Mouse (Mus musculus): ENCODE results near the gene Tbc1d23. TPM values are rescaled to one million over a fixed set of nuclear protein-coding genes. Genes with fewer than 3 reads are reported as not detected.

Tbc1d23 gene
- polyA plus RNA-seq, 1 experiment from 2014 or later: 32.9 TPM

- Histone ChIP-seq H3K4me3 (ENCODE audit: low read depth, low read length) (no peak overlapping the region), H3K36me3 (ENCODE audit: control insufficient read depth, insufficient read depth, low read length) (peaks cover 42% of the 10 kb centered on the region), H3K27ac (ENCODE audit: low read depth, low read length) (no peak overlapping the region), H3K4me2 (ENCODE audit: low read length) (no peak overlapping the region), H3K27me3 (replicated peaks; ENCODE audit: control insufficient read depth, insufficient read depth, low read length) (no peaks in the 10 kb centered on the region), H3K4me1 (ENCODE audit: control insufficient read depth, insufficient read depth, low read length) (no peaks in the 10 kb centered on the region), H3K9ac (ENCODE audit: low read length) (no peak overlapping the region), H3K9me3 (replicated peaks; ENCODE audit: control insufficient read depth, low read length) (no peaks in the 10 kb centered on the region)
- WGBS: 94% methylated on average over 5 of the region's 5 CpGs
- ATAC-seq (no peak), DNase-seq (ENCODE audit: low spot score) (no peak)
Observed at GRCm38 (mm10) chr16:57162841-57163240, 68.5 kb downstream of the Tbc1d23 start.

GRCm38 (mm10) chr16:57159835-57160234, 71.5 kb downstream of the Tbc1d23 start:
- no peaks in the 10 kb centered on the region for H3K4me1 ChIP-seq (ENCODE audit: control insufficient read depth, insufficient read depth, low read length)
- H3K27me3 ChIP-seq (replicated peaks; ENCODE audit: control insufficient read depth, insufficient read depth, low read length): no peaks in the 10 kb centered on the region
- H3K27ac ChIP-seq (ENCODE audit: low read depth, low read length): no peak overlapping the region
- H3K4me3 ChIP-seq (ENCODE audit: low read depth, low read length): no peak overlapping the region
- H3K9ac ChIP-seq (ENCODE audit: low read length): no peak overlapping the region
- no peak overlapping the region for H3K4me2 ChIP-seq (ENCODE audit: low read length)
- WGBS: 74% methylated on average over 7 of the region's 7 CpGs
- peaks cover 65% of the 10 kb centered on the region for H3K36me3 ChIP-seq (ENCODE audit: control insufficient read depth, insufficient read depth, low read length)
- no peak for DNase-seq (ENCODE audit: low spot score)
- H3K9me3 ChIP-seq (replicated peaks; ENCODE audit: control insufficient read depth, low read length): no peaks in the 10 kb centered on the region
- ATAC-seq: no peak

- no peak; the same call in 1 of the 2 replicates for ATAC-seq
- Histone ChIP-seq H3K27ac (ENCODE audit: low read depth, low read length) (no peak overlapping the region), H3K4me1 (ENCODE audit: control insufficient read depth, insufficient read depth, low read length) (no peaks in the 10 kb centered on the region), H3K9me3 (replicated peaks; ENCODE audit: control insufficient read depth, low read length) (no peaks in the 10 kb centered on the region), H3K36me3 (ENCODE audit: control insufficient read depth, insufficient read depth, low read length) (peaks cover 74% of the 10 kb centered on the region), H3K4me3 (ENCODE audit: low read depth, low read length) (no peak overlapping the region), H3K4me2 (ENCODE audit: low read length) (no peak overlapping the region), H3K9ac (ENCODE audit: low read length) (no peak overlapping the region), H3K27me3 (replicated peaks; ENCODE audit: control insufficient read depth, insufficient read depth, low read length) (no peaks in the 10 kb centered on the region)
- no peak for DNase-seq (ENCODE audit: low spot score)
- WGBS: 89% methylated on average over 4 of the region's 4 CpGs
Observed at GRCm38 (mm10) chr16:57157728-57158127, 73.6 kb downstream of the Tbc1d23 start.

GRCm38 (mm10) chr16:57157076-57157475, 74.2 kb downstream of the Tbc1d23 start:
- WGBS: 90% methylated on average over 4 of the region's 4 CpGs
- peaks cover 80% of the 10 kb centered on the region for H3K36me3 ChIP-seq (ENCODE audit: control insufficient read depth, insufficient read depth, low read length)
- H3K27ac ChIP-seq (ENCODE audit: low read depth, low read length): no peak overlapping the region
- no peak overlapping the region for H3K9ac ChIP-seq (ENCODE audit: low read length)
- H3K4me2 ChIP-seq (ENCODE audit: low read length): no peak overlapping the region
- DNase-seq (ENCODE audit: low spot score) (no peak), ATAC-seq (no peak)
- no peaks in the 10 kb centered on the region for H3K27me3 ChIP-seq (replicated peaks; ENCODE audit: control insufficient read depth, insufficient read depth, low read length)
- no peaks in the 10 kb centered on the region for H3K9me3 ChIP-seq (replicated peaks; ENCODE audit: control insufficient read depth, low read length)
- no peaks in the 10 kb centered on the region for H3K4me1 ChIP-seq (ENCODE audit: control insufficient read depth, insufficient read depth, low read length)
- H3K4me3 ChIP-seq (ENCODE audit: low read depth, low read length): no peak overlapping the region

DNA sequence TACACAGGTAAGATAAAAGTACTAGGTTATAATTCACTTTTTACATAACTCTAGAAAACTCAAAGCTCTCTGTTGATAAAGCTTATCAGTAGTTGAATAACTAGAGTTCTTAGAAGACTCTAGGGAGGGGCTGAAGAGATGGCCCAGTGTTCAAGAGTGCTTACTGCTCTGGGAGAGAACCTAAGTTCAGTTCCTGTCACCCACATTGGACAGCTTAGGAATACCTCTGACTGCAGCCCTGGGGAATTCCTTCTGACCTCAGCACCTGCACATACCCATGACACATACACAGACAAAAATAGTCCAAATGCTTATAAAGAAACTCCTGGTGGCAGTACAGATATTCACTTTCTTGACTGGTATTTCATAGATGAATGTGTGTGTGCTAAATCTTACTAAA, 75.4 kb downstream of the Tbc1d23 start:
- H3K4me1 ChIP-seq (ENCODE audit: control insufficient read depth, insufficient read depth, low read length): no peaks in the 10 kb centered on the region
- H3K27me3 ChIP-seq (replicated peaks; ENCODE audit: control insufficient read depth, insufficient read depth, low read length): no peaks in the 10 kb centered on the region
- H3K27ac ChIP-seq (ENCODE audit: low read depth, low read length): no peak overlapping the region
- H3K9ac ChIP-seq (ENCODE audit: low read length): no peak overlapping the region
- peaks cover 81% of the 10 kb centered on the region for H3K36me3 ChIP-seq (ENCODE audit: control insufficient read depth, insufficient read depth, low read length)
- H3K4me2 ChIP-seq (ENCODE audit: low read length): no peak overlapping the region
- H3K4me3 ChIP-seq (ENCODE audit: low read depth, low read length): no peak overlapping the region
- H3K9me3 ChIP-seq (replicated peaks; ENCODE audit: control insufficient read depth, low read length): no peaks in the 10 kb centered on the region
- DNase-seq (ENCODE audit: low spot score) (no peak), ATAC-seq (no peak)

DNA sequence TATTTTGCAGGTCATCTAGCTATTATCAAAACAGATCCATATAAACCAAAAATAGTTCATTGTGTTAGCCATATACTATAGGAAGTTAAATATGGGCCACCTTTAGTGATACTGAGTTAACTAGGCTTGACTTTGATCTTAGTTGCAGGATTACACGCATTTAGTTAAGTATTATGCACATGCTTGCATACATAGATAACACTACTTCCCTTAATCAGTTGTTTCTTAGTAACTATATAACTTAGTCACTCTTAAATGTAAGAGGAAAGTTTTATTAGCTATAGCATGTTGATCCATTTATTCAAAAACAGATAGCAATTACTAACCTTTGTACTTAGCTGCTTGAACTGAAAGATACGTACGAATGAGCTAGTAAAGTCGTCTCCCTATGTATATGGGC, 79.9 kb downstream of the Tbc1d23 start:
- Histone ChIP-seq H3K9ac (ENCODE audit: low read length) (no peak overlapping the region), H3K36me3 (ENCODE audit: control insufficient read depth, insufficient read depth, low read length) (peaks cover 72% of the 10 kb centered on the region), H3K27me3 (replicated peaks; ENCODE audit: control insufficient read depth, insufficient read depth, low read length) (no peaks in the 10 kb centered on the region), H3K4me3 (ENCODE audit: low read depth, low read length) (no peak overlapping the region), H3K4me1 (ENCODE audit: control insufficient read depth, insufficient read depth, low read length) (no peaks in the 10 kb centered on the region), H3K27ac (ENCODE audit: low read depth, low read length) (no peak overlapping the region), H3K9me3 (replicated peaks; ENCODE audit: control insufficient read depth, low read length) (no peaks in the 10 kb centered on the region), H3K4me2 (ENCODE audit: low read length) (no peak overlapping the region)
- WGBS: 94% methylated on average over 4 of the region's 4 CpGs
- ATAC-seq: no peak
- no peak for DNase-seq (ENCODE audit: low spot score)

- Histone ChIP-seq H3K36me3 (ENCODE audit: control insufficient read depth, insufficient read depth, low read length) (peaks cover 58% of the 10 kb centered on the region), H3K9me3 (replicated peaks; ENCODE audit: control insufficient read depth, low read length) (no peaks in the 10 kb centered on the region), H3K9ac (ENCODE audit: low read length) (no peak overlapping the region), H3K27me3 (replicated peaks; ENCODE audit: control insufficient read depth, insufficient read depth, low read length) (no peaks in the 10 kb centered on the region), H3K4me3 (ENCODE audit: low read depth, low read length) (no peak overlapping the region), H3K4me1 (ENCODE audit: control insufficient read depth, insufficient read depth, low read length) (no peaks in the 10 kb centered on the region), H3K4me2 (ENCODE audit: low read length) (no peak overlapping the region), H3K27ac (ENCODE audit: low read depth, low read length) (no peak overlapping the region)
- ATAC-seq (no peak), DNase-seq (ENCODE audit: low spot score) (no peak)
- 95% methylated on average over 5 of the region's 5 CpGs for WGBS
Observed at GRCm38 (mm10) chr16:57144741-57145140, 86.6 kb downstream of the Tbc1d23 start.

DNA sequence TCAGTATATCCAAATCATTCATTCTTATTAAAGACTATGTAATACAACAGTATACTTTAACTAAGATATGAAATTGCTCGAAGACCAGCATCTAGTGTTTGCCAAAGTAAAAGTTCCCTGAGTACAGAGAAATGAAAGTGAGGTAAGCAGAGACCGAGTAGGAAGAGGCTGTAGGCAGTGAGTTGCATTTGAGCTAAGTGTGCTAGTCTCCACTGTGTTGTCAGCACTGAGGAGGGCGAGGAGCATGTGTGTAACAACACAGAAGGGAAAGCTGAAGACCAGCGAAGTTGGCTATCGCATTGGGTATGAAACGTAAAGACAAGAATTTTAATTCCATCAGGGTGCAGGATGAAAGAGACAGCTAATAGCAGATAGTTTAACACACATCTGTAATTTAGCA, 97.7 kb downstream of the Tbc1d23 start:
- H3K27ac ChIP-seq (ENCODE audit: low read depth, low read length): no peak overlapping the region
- H3K27me3 ChIP-seq (replicated peaks; ENCODE audit: control insufficient read depth, insufficient read depth, low read length): no peaks in the 10 kb centered on the region
- no peak for ATAC-seq
- H3K4me2 ChIP-seq (ENCODE audit: low read length): no peak overlapping the region
- peaks cover 3% of the 10 kb centered on the region; the same call in 1 of the 2 replicates for H3K4me1 ChIP-seq (ENCODE audit: control insufficient read depth, insufficient read depth, low read length)
- H3K9me3 ChIP-seq (replicated peaks; ENCODE audit: control insufficient read depth, low read length): no peaks in the 10 kb centered on the region
- H3K4me3 ChIP-seq (ENCODE audit: low read depth, low read length): no peak overlapping the region
- H3K36me3 ChIP-seq (ENCODE audit: control insufficient read depth, insufficient read depth, low read length): peaks cover 35% of the 10 kb centered on the region
- DNase-seq (ENCODE audit: low spot score): no peak
- WGBS: 96% methylated on average over 6 of the region's 6 CpGs
- H3K9ac ChIP-seq (ENCODE audit: low read length): no peak overlapping the region

GRCm38 (mm10) chr16:57132326-57132725, 99.0 kb downstream of the Tbc1d23 start:
- ATAC-seq: no peak
- no peaks in the 10 kb centered on the region for H3K9me3 ChIP-seq (replicated peaks; ENCODE audit: control insufficient read depth, low read length)
- WGBS: 83% methylated on average over 1 of the region's 1 CpGs

More at GRCm38 (mm10) chr16:57132326-57132725, 99.0 kb downstream of the Tbc1d23 start:
- Histone ChIP-seq H3K4me2 (ENCODE audit: low read length) (no peak overlapping the region), H3K27me3 (replicated peaks; ENCODE audit: control insufficient read depth, insufficient read depth, low read length) (no peaks in the 10 kb centered on the region), H3K4me3 (ENCODE audit: low read depth, low read length) (no peak overlapping the region), H3K27ac (ENCODE audit: low read depth, low read length) (no peak overlapping the region), H3K36me3 (ENCODE audit: control insufficient read depth, insufficient read depth, low read length) (peaks cover 29% of the 10 kb centered on the region), H3K9ac (ENCODE audit: low read length) (no peak overlapping the region), H3K4me1 (ENCODE audit: control insufficient read depth, insufficient read depth, low read length) (peaks cover 3% of the 10 kb centered on the region; the same call in 1 of the 2 replicates)
- DNase-seq (ENCODE audit: low spot score): no peak

Measured in forebrain, embryonic 14.5 days (tissue).